Mouse (Mus musculus): ENCODE data around the gene Ung.

DNA sequence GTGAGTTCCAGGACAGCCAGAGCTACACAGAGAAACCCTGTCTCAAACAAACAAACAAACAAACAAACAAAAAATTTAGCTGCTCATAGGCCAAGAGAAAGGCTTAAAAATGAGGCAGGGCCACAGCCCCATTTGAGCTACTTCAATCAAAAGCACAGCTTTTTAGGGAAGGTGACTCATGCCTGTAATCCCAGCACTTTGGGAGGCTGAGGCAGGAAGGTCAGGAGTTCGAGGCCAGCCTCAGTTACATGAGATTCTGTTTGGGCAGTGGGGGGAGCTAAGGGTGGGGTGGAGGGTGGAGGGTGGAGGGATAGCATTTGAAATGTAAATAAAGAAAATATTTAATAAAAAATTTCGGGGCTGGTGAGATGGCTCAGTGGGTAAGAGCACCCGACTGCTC lies 42.8 kb downstream of the Ung start:
- TF ChIP-seq CTCF (IDR thresholded peaks at IDR 0.05; ENCODE audit: low read depth) = no peak
- TF ChIP-seq EP300 (IDR thresholded peaks at IDR 0.05; ENCODE audit: low read depth) = no peak

Measured in liver, embryonic 14.5 days (tissue).